Mouse (Mus musculus) midbrain, embryonic 15.5 days (tissue): ENCODE data around the gene Bahcc1. TPM values are rescaled to one million over a fixed set of nuclear protein-coding genes. Genes with fewer than 3 reads are reported as not detected.

Experiments
- ATAC-seq: fragments of 200-750 bp; cut with Nextera tagmentation; replicated peaks from 2 replicates; pipeline ENCODE4 v1.8.0; 2017; ENCODE audit warnings: moderate TSS enrichment
- H3K27ac ChIP-seq: fragments of 300-500 bp; sonication (generic); 2 replicates; pipeline ENCODE4 v1.5.1; 2015; ENCODE audit warnings: mild to moderate bottlenecking, inconsistent platforms
- H3K27me3 ChIP-seq: fragments of 300-500 bp; sonication (generic); replicated peaks from 2 replicates; pipeline ENCODE4 v1.6.1; 2015; ENCODE audit warnings: inconsistent platforms
- H3K36me3 ChIP-seq: fragments of 300-500 bp; sonication (generic); replicated peaks from 2 replicates; pipeline ENCODE4 v1.6.1; 2015; ENCODE audit warnings: inconsistent platforms
- H3K4me1 ChIP-seq: fragments of 300-500 bp; sonication (generic); 2 replicates; pipeline ENCODE4 v1.6.1; 2015; ENCODE audit warnings: inconsistent platforms
- H3K4me2 ChIP-seq: fragments of 300-500 bp; sonication (generic); 2 replicates; pipeline ENCODE4 v1.6.1; 2015; ENCODE audit warnings: inconsistent platforms, mild to moderate bottlenecking, moderate library complexity
- H3K4me3 ChIP-seq: fragments of 300-500 bp; sonication (generic); 2 replicates; pipeline ENCODE4 v1.5.1; 2015; ENCODE audit warnings: mild to moderate bottlenecking, inconsistent platforms
- H3K9ac ChIP-seq: fragments of 300-500 bp; sonication (generic); 2 replicates; pipeline ENCODE4 v1.6.1; 2015; ENCODE audit warnings: mild to moderate bottlenecking, inconsistent platforms
- H3K9me3 ChIP-seq: fragments of 300-500 bp; sonication (generic); 2 replicates; pipeline ENCODE4 v1.6.1; 2016; ENCODE audit warnings: inconsistent platforms
- WGBS: fragments of 180-500 bp; shearing (Covaris S2); methylation state at CpG from one replicate; pipeline ENCODE4 v1.1.7; 2015; ENCODE audit warnings: mixed read lengths; 5-methylcytosine and 5-hydroxymethylcytosine counted together
- polyA plus RNA-seq: library from polyadenylated mRNA; unstranded; fragments of >200 nt; fragmentation: Nextera tagmentation; extraction: Ambion mirVana; gene quantifications from 2 replicates; pipeline ENCODE4 v1.2.1, GENCODE M21; 2015

Gene Bahcc1
- polyA plus RNA-seq, 1 experiment from 2014 or later: 16.2 TPM

DNA sequence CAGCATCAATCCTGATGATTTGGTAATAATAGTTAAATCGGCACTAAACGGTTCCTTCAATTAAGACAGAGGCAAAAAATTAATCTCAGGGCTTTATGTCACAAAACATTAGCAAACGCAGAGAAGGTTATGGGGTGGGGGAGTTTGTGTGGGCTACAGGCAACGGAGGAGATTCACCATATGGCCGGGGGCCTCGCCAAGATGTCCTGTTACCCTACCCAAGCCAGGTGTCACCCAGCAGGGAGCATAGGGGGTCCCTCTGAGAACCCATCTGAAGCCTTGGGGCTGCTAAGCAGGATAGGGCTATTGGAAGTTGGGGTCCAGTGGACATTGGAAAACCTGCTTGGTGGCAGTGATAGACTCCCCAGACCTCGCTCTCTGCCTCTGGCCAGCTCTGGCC, 48.0 kb downstream of the Bahcc1 start:
- WGBS: 50% methylated on average over 7 of the region's 7 CpGs
- Histone ChIP-seq H3K4me1 (peaks cover 21% of the 10 kb centered on the region), H3K4me2 (no peak overlapping the region), H3K27ac (peak overlapping the region; percentile 73), H3K9ac (no peak overlapping the region), H3K27me3 (no peaks in the 10 kb centered on the region), H3K4me3 (no peak overlapping the region), H3K36me3 (peaks cover 51% of the 10 kb centered on the region), H3K9me3 (no peaks in the 10 kb centered on the region)
- peak; percentile 21; the same call in 1 of the 2 replicates for ATAC-seq

DNA sequence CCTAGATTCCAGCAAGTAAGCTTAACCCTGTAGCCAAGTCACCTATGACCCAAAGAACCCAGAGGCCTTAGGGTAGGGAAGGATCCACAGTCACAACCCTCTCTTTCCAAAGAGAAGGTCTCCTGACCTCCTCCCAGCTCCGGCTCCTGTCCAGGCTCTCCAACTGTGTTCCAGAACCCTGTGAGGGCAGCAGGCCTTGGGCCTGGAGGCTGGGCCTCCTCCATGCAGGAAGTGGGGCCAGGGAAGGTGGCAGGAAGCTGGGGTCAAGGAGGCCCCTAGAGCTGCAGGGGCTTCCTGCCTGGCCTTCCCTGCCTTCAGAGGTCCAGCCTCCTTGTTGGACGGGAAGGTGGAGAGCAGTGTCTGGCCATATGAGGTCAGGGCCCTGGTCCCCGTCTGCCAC, 48.5 kb downstream of the Bahcc1 start:
- Histone ChIP-seq H3K27me3 (no peaks in the 10 kb centered on the region), H3K27ac (peak overlapping the region; percentile 73), H3K9ac (no peak overlapping the region), H3K4me1 (peaks cover 21% of the 10 kb centered on the region), H3K4me2 (no peak overlapping the region), H3K4me3 (no peak overlapping the region), H3K36me3 (peaks cover 52% of the 10 kb centered on the region), H3K9me3 (no peaks in the 10 kb centered on the region)
- 88% methylated on average over 3 of the region's 3 CpGs for WGBS
- ATAC-seq: no peak

DNA sequence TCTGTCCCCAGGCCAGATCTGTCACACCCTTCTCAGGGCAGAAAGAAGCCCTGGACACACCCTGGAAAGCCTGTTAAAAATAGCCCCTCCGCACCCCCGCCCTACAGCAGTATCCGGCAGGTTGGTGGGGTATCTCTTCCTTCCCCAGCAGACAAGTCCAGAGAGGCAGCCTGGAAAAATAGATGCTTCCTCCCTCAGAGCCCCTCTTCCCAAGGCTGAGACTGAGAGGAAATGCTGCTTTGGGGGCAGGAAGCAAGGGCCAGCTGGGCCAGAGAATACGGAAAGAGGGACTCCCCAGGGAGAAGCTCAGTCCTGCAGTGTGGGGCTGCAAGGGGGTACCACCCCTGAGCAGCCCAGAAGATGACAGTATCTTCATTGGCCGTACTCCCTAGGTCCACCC, 50.8 kb downstream of the Bahcc1 start:
- Histone ChIP-seq H3K27ac (no peak overlapping the region), H3K36me3 (peaks cover 58% of the 10 kb centered on the region), H3K4me3 (no peak overlapping the region), H3K9ac (no peak overlapping the region), H3K27me3 (no peaks in the 10 kb centered on the region), H3K4me2 (no peak overlapping the region), H3K4me1 (peaks cover 21% of the 10 kb centered on the region), H3K9me3 (no peaks in the 10 kb centered on the region)
- ATAC-seq: no peak
- 85% methylated on average over 5 of the region's 5 CpGs for WGBS

DNA sequence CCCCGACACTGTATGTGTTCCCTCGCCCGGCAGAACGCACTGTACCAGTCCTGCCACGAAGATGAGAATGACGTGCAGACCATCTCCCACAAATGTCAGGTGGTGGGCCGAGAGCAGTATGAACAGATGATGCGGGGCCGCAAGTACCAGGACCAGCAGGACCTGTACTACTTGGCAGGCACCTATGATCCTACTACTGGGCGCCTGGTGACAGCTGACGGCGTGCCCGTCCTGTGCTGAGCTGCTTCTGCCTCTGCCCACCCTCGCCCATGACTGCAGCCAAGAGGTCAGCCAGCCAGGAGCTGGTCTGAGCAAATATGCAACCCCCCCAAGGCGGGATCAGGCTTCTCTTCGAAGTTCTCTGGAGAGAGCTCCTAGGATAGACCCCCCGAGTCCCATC, 56.9 kb downstream of the Bahcc1 start:
- 97% methylated on average over 17 of the region's 17 CpGs for WGBS

DNA sequence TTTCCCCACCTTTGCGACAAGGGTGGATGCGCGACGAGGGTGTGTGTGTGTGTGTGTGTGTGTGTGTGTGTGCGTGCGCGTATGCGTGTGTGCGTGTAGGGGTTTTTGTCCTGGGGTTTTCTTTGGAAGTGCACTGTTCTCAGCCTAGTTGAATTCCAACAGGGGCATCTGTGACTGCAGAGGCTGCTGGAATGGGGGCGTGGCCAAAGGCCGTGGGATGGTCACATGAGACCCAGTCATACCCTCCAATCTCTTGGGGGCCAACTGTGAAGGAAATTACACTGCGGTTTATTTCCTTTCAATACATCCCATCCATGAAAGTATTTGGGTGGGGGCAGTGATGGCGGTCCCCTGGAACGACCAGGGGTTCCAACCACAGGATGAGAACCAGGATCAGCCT, 57.5 kb downstream of the Bahcc1 start:
- Histone ChIP-seq H3K27me3 (no peaks in the 10 kb centered on the region), H3K4me1 (peaks cover 16% of the 10 kb centered on the region), H3K36me3 (peaks cover 50% of the 10 kb centered on the region), H3K27ac (no peak overlapping the region), H3K9ac (no peak overlapping the region), H3K4me2 (no peak overlapping the region), H3K4me3 (no peak overlapping the region), H3K9me3 (no peaks in the 10 kb centered on the region)
- no peak for ATAC-seq
- WGBS: 90% methylated on average over 14 of the region's 14 CpGs

More for the DNA sequence above, 56.9 kb downstream of the Bahcc1 start:
- Histone ChIP-seq H3K9ac (no peak overlapping the region), H3K4me3 (no peak overlapping the region), H3K27ac (no peak overlapping the region), H3K9me3 (no peaks in the 10 kb centered on the region), H3K4me1 (peaks cover 14% of the 10 kb centered on the region), H3K27me3 (no peaks in the 10 kb centered on the region), H3K36me3 (peaks cover 56% of the 10 kb centered on the region), H3K4me2 (no peak overlapping the region)
- no peak for ATAC-seq

DNA sequence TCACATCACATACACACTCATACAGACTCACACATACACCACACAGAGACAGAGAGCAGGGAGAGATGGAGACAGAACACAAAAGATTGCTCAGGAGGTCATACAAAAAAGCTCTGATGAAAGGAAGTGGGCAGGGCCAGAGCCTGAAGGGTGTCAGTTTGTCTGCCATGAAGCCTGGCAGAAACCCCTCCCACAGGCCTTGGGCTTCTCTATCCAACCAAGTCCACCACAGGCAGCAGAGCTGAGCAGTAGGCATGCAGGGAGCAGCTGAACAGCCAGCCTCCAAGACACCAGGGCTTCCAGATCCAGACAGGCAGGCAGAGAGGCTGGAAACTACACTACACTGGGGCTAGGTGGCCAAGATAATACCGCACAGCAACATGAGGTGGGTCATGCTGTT, 61.0 kb downstream of the Bahcc1 start:
- Histone ChIP-seq H3K4me2 (no peak overlapping the region), H3K4me3 (no peak overlapping the region), H3K9ac (no peak overlapping the region), H3K27me3 (no peaks in the 10 kb centered on the region), H3K4me1 (peaks cover 29% of the 10 kb centered on the region), H3K36me3 (peaks cover 19% of the 10 kb centered on the region), H3K9me3 (no peaks in the 10 kb centered on the region), H3K27ac (0 out of 2 replicates have a peak overlapping the region, but pooled peaks have one; percentile 15)
- ATAC-seq: no peak
- 74% methylated on average over 1 of the region's 1 CpGs for WGBS

DNA sequence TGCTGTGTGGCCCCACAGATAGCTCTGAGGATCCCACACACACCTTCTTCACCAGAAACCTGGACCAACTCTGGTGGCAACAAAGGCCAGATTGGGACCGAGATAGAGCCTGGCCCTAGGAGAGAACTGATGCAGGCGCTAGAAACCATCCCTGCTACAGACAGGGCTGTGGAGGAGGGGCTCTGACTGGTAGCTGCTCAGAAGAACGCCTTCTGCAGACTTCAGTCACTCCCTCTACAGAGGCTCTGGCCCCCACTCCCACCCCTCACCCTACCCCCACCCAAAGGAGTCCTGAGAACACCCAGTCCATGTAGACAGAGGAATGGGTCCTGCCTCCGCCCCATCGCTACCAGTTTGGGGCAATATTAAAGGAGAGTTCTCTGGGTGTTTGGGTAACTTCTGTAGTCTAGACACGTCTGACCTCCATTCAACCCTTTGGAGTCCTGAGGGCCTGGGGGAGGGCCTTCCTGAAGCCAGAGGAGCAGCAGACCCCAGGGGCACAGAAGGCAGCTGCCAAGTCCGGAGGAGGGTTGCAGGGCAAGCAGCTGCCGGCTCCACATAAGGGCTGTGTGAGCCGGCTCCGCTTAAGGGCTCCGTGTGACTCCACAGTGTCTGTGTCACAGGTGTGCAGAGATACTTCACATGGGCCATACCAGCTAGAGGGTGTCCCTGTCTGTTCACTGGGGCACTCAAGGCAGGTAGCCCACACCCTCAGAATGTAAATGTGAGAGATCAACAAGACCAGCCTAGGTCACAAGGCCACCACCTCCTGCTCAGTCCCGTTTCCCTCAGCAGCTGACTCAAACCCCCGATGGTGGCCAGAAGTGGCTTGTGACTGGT, 63.8 kb downstream of the Bahcc1 start:
- Histone ChIP-seq H3K4me3 (no peak overlapping the region), H3K9me3 (no peaks in the 10 kb centered on the region), H3K9ac (no peak overlapping the region), H3K4me1 (peaks cover 29% of the 10 kb centered on the region), H3K36me3 (no peaks in the 10 kb centered on the region), H3K27ac (no peak overlapping the region), H3K27me3 (no peaks in the 10 kb centered on the region), H3K4me2 (no peak overlapping the region)
- 0 out of 2 replicates have a peak, but pooled peaks have one; percentile 27 for ATAC-seq
- 29% methylated on average over 13 of the region's 13 CpGs for WGBS

DNA sequence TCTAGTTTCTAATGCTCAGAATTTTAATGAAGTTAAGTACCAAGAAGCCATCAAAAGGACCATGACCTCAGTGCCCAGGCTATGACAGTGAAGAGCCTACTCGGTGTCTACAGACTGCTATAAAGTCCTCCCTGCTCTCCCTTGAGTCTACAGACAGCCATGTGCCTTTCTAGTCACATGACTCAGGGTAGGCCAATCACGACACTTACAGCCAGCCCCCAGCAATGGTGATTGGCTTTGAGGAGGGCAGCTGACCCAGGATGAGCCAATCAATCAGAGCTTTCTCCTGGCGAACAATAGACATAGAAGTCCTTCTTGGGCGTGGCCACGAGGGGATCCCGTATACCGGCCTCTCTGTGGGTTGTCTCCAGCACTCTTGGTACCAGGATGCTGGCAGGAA, 65.0 kb downstream of the Bahcc1 start:
- peaks cover 29% of the 10 kb centered on the region for H3K4me1 ChIP-seq
- H3K36me3 ChIP-seq: no peaks in the 10 kb centered on the region
- no peak overlapping the region for H3K9ac ChIP-seq
- H3K4me3 ChIP-seq: no peak overlapping the region
- no peak overlapping the region for H3K4me2 ChIP-seq
- ATAC-seq: no peak
- no peaks in the 10 kb centered on the region for H3K9me3 ChIP-seq
- WGBS: 74% methylated on average over 7 of the region's 7 CpGs
- H3K27ac ChIP-seq: no peak overlapping the region
- no peaks in the 10 kb centered on the region for H3K27me3 ChIP-seq

DNA sequence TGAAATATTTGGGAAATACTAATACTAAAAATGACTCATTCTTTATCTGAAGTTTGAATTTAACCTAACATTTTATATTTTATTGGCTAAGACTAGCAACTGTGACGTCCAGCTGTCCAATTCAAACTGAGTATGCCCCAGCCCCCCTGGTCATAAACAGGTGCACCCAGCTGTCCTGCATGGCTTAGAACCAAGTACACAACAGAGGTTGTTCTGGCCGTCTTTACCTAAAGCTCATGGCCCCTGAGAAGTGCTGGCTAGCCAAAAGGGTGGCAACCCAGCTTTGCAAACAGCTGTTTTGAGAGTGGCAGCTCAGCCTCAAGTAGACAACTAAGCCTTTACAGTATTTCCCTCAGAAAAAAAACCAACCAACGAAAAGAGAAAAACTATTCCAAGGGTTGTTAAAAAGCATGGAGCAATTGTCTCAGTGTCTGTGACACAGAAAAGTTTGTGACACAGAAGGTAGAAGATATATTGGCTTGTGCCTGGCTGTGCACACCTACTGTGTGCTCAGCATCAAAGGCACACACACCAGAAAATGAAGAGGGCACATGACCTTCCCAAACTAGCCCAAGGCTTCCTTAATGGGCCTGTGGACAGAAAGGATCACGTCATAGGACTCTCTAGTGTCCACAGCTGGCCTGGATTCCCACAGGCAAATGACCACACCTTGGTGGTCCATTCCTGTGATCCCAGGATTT, 65.8 kb downstream of the Bahcc1 start:
- 87% methylated on average over 4 of the region's 4 CpGs for WGBS
- ATAC-seq: no peak
- H3K4me3 ChIP-seq: no peak overlapping the region
- no peak overlapping the region for H3K4me2 ChIP-seq
- H3K27ac ChIP-seq: no peak overlapping the region
- peaks cover 31% of the 10 kb centered on the region for H3K4me1 ChIP-seq
- no peaks in the 10 kb centered on the region for H3K9me3 ChIP-seq
- H3K9ac ChIP-seq: no peak overlapping the region
- peaks cover 2% of the 10 kb centered on the region for H3K27me3 ChIP-seq
- H3K36me3 ChIP-seq: no peaks in the 10 kb centered on the region

DNA sequence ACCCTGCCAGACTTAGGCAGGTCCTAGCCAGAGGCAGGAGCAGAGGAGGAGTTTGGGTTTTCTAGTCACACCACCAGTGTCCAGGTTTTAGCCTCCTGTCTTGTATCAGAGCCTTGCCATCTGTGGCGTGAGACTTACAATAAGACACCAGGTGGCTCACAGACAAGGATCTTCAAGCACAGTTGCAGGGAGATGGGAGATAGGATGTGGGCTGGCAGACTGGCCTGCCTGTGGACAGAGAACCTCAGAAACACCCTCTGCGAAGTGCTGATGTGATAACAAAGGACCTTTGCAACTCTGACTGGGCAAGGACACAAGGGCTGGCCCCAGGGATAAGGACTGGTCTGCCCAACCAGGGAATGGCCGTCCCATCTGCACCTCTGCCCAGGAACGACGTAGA, 66.7 kb downstream of the Bahcc1 start:
- no peaks in the 10 kb centered on the region for H3K36me3 ChIP-seq
- no peak overlapping the region for H3K9ac ChIP-seq
- ATAC-seq: no peak
- 65% methylated on average over 5 of the region's 5 CpGs for WGBS
- H3K27me3 ChIP-seq: peaks cover 4% of the 10 kb centered on the region
- peaks cover 31% of the 10 kb centered on the region for H3K4me1 ChIP-seq
- no peak overlapping the region for H3K4me2 ChIP-seq
- no peak overlapping the region for H3K4me3 ChIP-seq
- H3K9me3 ChIP-seq: no peaks in the 10 kb centered on the region
- H3K27ac ChIP-seq: no peak overlapping the region

DNA sequence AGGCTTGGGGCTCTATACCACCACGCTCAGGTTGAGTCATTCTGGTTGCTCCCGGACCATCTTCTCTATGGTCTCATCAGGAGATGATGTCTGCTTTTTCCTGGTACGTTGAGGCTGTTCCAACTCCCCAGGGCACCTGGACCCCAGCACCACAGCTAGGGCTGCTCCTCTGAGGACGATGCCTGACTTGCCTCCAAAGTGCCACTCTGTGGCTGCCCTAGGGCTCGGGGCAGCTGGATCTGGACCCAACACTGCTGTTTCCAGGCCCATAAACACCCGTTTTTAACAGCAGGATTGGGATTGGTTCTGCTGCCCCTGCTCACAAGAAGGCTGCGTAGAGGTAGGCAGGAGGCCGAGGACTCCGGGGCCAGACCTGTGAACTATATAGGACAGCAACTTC, 70.4 kb downstream of the Bahcc1 start:
- Histone ChIP-seq H3K4me2 (no peak overlapping the region), H3K9ac (no peak overlapping the region), H3K36me3 (no peaks in the 10 kb centered on the region), H3K4me3 (no peak overlapping the region), H3K4me1 (peaks cover 45% of the 10 kb centered on the region), H3K27ac (no peak overlapping the region), H3K9me3 (no peaks in the 10 kb centered on the region), H3K27me3 (peaks cover 6% of the 10 kb centered on the region)
- 86% methylated on average over 9 of the region's 9 CpGs for WGBS
- ATAC-seq: no peak

DNA sequence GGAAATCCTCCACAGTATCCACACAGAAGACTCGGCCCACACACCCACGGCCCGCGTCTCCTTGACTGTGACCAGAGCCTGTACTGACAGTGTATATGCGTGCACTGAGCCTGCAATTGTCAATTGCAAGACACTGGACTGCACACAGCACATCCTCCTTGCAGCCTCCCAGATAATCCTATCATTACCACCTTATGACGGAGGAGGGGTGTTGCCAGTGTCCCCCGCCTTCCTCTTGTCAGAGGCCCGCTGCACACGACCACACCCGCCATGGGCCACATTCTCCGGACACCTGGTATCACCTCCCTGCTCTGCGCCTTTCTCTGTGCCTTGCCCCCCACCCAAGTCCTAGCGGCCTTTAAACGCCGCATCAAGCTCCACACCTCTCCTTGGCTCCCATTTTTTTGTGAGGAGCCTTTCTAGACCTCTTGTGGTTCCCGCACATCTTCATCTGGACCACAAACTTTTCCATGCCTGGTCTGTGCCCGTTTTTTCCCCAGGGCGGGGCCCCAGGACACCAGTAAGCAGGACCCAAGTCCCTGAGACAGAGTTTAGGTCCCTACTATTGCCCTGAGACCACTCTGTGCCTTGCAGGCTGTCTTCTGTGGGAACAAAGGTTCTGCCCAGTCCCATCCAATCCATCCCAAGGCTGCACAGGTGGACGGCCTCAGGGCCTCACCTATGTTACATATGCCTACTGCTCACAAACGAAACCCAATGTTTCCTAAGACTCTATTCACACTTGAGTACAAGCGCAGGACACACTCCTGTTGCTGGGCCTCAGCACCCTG, 71.0 kb downstream of the Bahcc1 start:
- no peak overlapping the region for H3K4me3 ChIP-seq
- no peak for ATAC-seq
- H3K9ac ChIP-seq: no peak overlapping the region
- 81% methylated on average over 21 of the region's 21 CpGs for WGBS
- no peak overlapping the region for H3K27ac ChIP-seq
- H3K36me3 ChIP-seq: no peaks in the 10 kb centered on the region
- no peaks in the 10 kb centered on the region for H3K9me3 ChIP-seq
- H3K4me2 ChIP-seq: peak overlapping the region; percentile 72; the same call in 1 of the 2 replicates
- peaks cover 6% of the 10 kb centered on the region for H3K27me3 ChIP-seq
- peaks cover 49% of the 10 kb centered on the region for H3K4me1 ChIP-seq
